Mouse (Mus musculus): ENCODE results near the gene Abcf1. TPM values are rescaled to one million over a fixed set of nuclear protein-coding genes. Genes with fewer than 3 reads are reported as not detected.

The Abcf1 gene
- polyA plus RNA-seq, 1 experiment = 120 TPM

DNA sequence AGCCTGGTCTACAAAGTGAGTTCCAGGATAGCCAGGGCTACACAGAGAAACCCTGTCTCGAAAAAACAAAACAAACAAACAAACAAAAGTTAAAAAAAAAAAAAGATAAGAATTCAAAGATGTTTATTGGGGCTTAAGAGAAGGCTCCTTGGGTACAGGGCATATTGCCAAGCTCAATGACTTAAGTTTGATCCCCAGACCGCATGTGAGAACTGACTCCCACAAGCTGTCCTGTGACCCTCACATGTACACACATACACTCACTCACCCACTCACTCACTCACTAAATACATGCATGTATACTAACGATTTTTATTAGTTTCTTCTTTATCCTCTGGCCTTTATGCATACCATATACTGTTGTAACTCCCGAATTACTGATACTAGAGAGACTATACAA, 30.8 kb upstream of the Abcf1 start:
- no peak overlapping the region for H3K4me3 ChIP-seq (replicated peaks; ENCODE audit: control insufficient read depth, low read depth, low read length)

DNA sequence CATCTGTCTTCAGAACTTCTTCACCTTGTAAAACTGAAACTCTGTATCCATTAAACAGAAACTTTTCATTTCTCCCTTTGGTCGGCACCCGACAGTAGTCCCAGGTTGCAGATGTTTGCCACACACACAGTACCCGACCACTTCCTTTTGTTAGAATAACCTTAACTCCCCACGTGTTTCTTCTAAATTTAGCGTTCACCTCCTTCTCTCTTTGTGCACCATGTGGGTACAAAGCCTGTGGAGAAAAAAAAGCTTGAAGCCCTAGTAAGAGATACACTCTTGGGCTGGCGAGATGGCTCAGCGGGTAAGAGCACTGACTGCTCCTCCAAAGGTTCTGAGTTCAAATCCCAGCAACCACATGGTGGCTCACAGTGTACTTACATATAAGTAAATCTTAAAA, 29.8 kb upstream of the Abcf1 start:
- TF ChIP-seq POLR2A (IDR thresholded peaks at IDR 0.05; ENCODE audit: borderline replicate concordance, control insufficient read depth, low read depth, low read length) = no peak
- no peak for TF ChIP-seq CTCF (IDR thresholded peaks at IDR 0.05; ENCODE audit: control insufficient read depth, insufficient read depth, low read length)
- 2% methylated on average over 7 of the region's 7 CpGs for WGBS
- H3K4me3 ChIP-seq (replicated peaks; ENCODE audit: control insufficient read depth, low read depth, low read length) = peak overlapping the region; percentile 42
- peaks cover 7% of the 10 kb centered on the region for H3K4me1 ChIP-seq (ENCODE audit: control insufficient read depth, insufficient read depth, low read length)
- no peak overlapping the region for H3K27ac ChIP-seq (ENCODE audit: control insufficient read depth, insufficient read depth, low read depth, low read length, poor library complexity)

More for the DNA sequence above, 30.8 kb upstream of the Abcf1 start:
- TF ChIP-seq CTCF (IDR thresholded peaks at IDR 0.05; ENCODE audit: control insufficient read depth, insufficient read depth, low read length) = no peak
- TF ChIP-seq POLR2A (IDR thresholded peaks at IDR 0.05; ENCODE audit: borderline replicate concordance, control insufficient read depth, low read depth, low read length) = no peak
- Histone ChIP-seq H3K27ac (ENCODE audit: control insufficient read depth, insufficient read depth, low read depth, low read length, poor library complexity) (peak overlapping the region; percentile 31), H3K4me1 (ENCODE audit: control insufficient read depth, insufficient read depth, low read length) (peaks cover 9% of the 10 kb centered on the region)
- 32% methylated on average over 4 of the region's 4 CpGs for WGBS

DNA sequence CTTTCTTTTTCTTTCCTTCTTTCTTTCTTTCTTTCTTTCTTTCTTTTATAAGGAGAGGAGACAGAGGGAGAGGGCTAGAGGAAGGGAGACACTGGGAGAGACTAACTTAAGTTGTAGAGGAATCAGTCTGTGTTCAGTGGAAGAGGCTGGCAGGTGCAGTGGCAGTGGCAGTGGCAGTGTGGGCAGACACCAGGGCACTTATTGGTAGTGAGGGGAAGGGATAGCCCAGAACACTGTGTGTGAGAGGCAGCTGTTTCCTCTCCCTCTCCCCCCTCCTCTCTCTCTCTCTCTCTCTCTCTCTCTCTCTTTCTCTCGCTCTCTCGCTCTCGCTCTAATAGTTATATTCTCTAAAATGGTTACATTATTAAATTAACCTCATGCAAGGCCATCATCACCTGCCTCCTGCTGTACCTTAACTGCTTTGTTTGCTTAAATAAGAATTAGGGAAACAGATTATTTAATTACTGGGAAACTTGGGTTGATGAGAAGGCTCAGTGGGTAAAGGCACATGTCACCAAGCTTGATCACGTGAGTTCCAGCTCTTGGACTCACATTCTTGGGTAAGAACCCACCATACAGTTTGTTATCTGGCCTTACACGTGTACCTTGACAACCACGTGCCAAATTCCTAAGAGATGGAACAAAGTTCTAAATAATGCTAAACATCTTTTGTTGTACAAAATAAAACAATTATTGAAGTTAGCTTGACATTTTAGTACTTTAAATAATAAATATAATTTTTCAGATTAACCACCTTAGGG, 29.2 kb upstream of the Abcf1 start:
- peaks cover 7% of the 10 kb centered on the region for H3K4me1 ChIP-seq (ENCODE audit: control insufficient read depth, insufficient read depth, low read length)
- 11% methylated on average over 6 of the region's 6 CpGs for WGBS
- H3K27ac ChIP-seq (ENCODE audit: control insufficient read depth, insufficient read depth, low read depth, low read length, poor library complexity) = peak overlapping the region; percentile 71
- H3K4me3 ChIP-seq (replicated peaks; ENCODE audit: control insufficient read depth, low read depth, low read length) = peak overlapping the region; percentile 79
- TF ChIP-seq CTCF (IDR thresholded peaks at IDR 0.05; ENCODE audit: control insufficient read depth, insufficient read depth, low read length) (no peak), POLR2A (IDR thresholded peaks at IDR 0.05; ENCODE audit: borderline replicate concordance, control insufficient read depth, low read depth, low read length) (no peak)

DNA sequence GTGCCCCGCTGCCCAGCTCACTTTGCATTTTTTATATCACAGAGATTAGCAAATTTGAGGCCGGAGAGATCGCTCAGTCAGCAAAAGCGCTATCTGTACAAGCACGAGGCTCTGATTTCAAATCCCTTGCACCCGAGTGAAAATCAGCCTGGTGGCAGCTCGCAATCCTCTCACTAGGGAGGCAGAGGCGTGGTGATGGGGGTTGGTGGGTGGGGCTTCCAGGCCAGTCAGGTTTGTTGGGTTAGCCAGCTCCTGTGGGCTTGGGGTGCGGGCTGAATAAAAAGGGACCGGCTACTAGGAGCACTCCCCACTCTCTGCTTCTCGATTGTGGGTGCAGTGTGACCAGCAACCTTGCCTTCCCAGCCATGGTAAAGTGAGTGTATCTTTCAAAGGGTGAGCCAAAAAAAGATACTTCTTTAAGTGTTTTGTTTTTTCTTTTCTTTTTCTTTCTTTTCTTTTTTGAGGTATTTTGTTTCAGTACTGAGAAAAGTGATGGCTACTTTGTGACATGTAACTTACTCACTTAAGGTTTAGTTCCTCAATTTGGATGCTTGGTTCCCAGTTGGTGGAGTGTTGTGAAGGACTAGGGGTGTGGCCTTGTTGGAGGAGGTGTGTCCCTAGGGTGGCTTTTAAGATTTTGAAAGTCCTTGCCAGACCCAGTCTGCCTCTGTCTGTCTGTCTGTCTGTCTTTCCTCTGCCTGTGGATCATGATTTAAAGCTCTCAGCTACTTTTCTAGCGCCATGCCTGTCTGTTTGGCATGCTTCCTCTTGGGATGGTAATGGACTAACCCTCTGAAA, 28.4 kb upstream of the Abcf1 start:
- peaks cover 6% of the 10 kb centered on the region for H3K4me1 ChIP-seq (ENCODE audit: control insufficient read depth, insufficient read depth, low read length)
- 15% methylated on average over 12 of the region's 12 CpGs for WGBS

DNA sequence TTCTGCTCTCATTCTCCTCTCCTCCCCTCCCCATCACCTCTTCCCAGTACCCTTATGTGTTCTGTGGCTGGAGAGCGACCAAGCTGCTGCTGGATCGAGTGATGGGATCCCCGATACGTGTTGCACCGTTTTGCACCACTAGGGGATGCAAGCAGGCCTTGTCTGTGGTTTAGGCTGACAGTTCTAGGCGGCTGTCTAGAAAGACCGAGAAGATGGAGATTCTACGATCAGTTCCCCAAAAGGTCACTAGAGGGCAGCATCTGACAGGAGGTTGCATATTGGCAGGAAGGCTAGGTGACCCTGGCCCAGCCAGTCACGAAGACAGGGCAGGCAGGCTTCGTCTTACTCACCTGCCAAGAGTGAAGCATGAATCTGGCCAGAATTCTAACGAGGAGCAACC, 27.4 kb upstream of the Abcf1 start:
- TF ChIP-seq POLR2A (IDR thresholded peaks at IDR 0.05; ENCODE audit: borderline replicate concordance, control insufficient read depth, low read depth, low read length) (no peak), CTCF (IDR thresholded peaks at IDR 0.05; ENCODE audit: control insufficient read depth, insufficient read depth, low read length) (peak; percentile 97)
- Histone ChIP-seq H3K4me3 (replicated peaks; ENCODE audit: control insufficient read depth, low read depth, low read length) (peak overlapping the region; percentile 6), H3K27ac (ENCODE audit: control insufficient read depth, insufficient read depth, low read depth, low read length, poor library complexity) (no peak overlapping the region), H3K4me1 (ENCODE audit: control insufficient read depth, insufficient read depth, low read length) (peaks cover 4% of the 10 kb centered on the region; the same call in 1 of the 2 replicates)
- WGBS = under 1% methylated on average over 11 of the region's 11 CpGs

More for the DNA sequence above, 28.4 kb upstream of the Abcf1 start:
- Histone ChIP-seq H3K4me3 (replicated peaks; ENCODE audit: control insufficient read depth, low read depth, low read length) (peak overlapping the region; percentile 79), H3K27ac (ENCODE audit: control insufficient read depth, insufficient read depth, low read depth, low read length, poor library complexity) (peak overlapping the region; percentile 89)
- no peak for TF ChIP-seq CTCF (IDR thresholded peaks at IDR 0.05; ENCODE audit: control insufficient read depth, insufficient read depth, low read length)
- TF ChIP-seq POLR2A (IDR thresholded peaks at IDR 0.05; ENCODE audit: borderline replicate concordance, control insufficient read depth, low read depth, low read length) = no peak

DNA sequence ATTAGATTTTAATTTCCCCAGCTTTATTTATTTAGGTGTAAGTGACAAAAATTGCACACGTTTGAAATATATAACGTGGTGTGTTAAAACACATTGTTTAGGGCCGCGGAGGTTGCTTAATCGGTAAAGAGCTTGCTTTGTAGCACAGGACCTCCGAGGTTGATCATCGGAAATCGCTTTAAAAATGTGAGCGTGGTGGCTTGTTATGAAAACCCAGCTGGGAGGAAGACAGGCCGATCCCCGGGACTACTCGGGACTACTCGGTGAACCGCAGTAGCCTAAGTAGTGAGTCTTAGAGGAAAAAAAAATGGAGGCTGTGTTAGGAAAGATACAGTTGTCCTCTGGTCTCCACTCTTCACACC, 25.3 kb upstream of the Abcf1 start:
- Histone ChIP-seq H3K4me3 (replicated peaks; ENCODE audit: control insufficient read depth, low read depth, low read length) (peak overlapping the region; percentile 82), H3K4me1 (ENCODE audit: control insufficient read depth, insufficient read depth, low read length) (peaks cover 3% of the 10 kb centered on the region; the same call in 1 of the 2 replicates), H3K27ac (ENCODE audit: control insufficient read depth, insufficient read depth, low read depth, low read length, poor library complexity) (peak overlapping the region; percentile 45; the same call in 1 of the 2 replicates)
- WGBS = 4% methylated on average over 14 of the region's 14 CpGs
- TF ChIP-seq CTCF (IDR thresholded peaks at IDR 0.05; ENCODE audit: control insufficient read depth, insufficient read depth, low read length) (no peak), POLR2A (IDR thresholded peaks at IDR 0.05; ENCODE audit: borderline replicate concordance, control insufficient read depth, low read depth, low read length) (no peak)

DNA sequence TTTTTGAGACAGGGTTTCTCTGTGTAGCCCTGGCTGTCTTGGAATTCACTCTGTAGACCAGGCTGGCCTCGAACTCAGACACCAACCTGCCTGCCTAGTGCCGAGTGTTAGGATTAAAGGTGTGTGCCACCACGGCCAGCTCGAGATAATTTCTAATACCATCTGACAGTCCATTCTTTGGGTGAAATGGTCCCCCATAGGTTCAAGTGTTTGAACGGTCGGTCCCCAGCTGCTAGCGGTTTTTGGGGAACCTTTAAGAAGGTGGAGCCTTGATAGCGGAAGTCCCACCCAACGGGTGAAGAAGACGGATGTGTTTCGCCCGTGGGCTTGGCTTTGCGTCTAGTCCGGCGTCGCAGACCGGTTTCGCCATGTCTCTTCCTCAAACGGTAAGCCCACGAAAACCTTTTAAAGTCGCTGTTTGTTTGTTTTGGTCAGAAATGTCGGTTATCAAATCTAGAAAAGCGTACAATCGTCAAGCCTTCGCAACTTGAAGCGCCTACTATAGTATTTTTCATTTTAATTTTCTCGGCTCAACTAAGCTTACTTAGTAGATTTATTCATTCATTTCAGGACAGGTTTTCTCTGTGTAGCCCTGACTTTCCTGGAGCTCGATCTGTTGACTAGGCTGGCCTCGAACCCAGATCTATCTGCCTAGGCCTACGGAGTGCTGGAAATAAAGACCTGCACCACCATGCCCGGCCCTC, 24.8 kb upstream of the Abcf1 start:
- Histone ChIP-seq H3K4me1 (ENCODE audit: control insufficient read depth, insufficient read depth, low read length) (peaks cover 3% of the 10 kb centered on the region; the same call in 1 of the 2 replicates), H3K4me3 (replicated peaks; ENCODE audit: control insufficient read depth, low read depth, low read length) (peak overlapping the region; percentile 82), H3K27ac (ENCODE audit: control insufficient read depth, insufficient read depth, low read depth, low read length, poor library complexity) (peak overlapping the region; percentile 45)
- TF ChIP-seq CTCF (IDR thresholded peaks at IDR 0.05; ENCODE audit: control insufficient read depth, insufficient read depth, low read length) (no peak), POLR2A (IDR thresholded peaks at IDR 0.05; ENCODE audit: borderline replicate concordance, control insufficient read depth, low read depth, low read length) (peak; percentile 86)
- WGBS = 2% methylated on average over 31 of the region's 31 CpGs

DNA sequence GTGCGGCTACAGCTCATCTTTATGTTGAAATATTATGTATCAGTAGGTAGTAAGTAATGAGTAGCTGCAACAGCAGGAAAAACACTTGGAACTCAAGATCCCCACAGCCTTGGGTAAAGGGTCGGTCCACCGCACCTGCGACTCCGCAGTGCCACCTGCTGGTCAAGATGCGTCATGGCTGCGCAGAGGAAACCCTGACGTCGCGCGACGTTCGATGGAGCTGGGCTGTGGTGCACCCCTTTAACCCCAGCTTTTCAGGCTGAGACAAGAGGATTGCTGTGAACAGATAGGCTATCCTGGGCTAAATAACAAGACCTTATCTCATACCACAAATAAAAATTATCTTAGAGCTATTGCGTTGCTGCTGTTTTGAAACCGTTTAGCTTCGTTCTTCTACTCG, 24.1 kb upstream of the Abcf1 start:
- peak; percentile 99 for TF ChIP-seq CTCF (IDR thresholded peaks at IDR 0.05; ENCODE audit: control insufficient read depth, insufficient read depth, low read length)
- TF ChIP-seq POLR2A (IDR thresholded peaks at IDR 0.05; ENCODE audit: borderline replicate concordance, control insufficient read depth, low read depth, low read length) = no peak
- Histone ChIP-seq H3K4me3 (replicated peaks; ENCODE audit: control insufficient read depth, low read depth, low read length) (peak overlapping the region; percentile 54), H3K27ac (ENCODE audit: control insufficient read depth, insufficient read depth, low read depth, low read length, poor library complexity) (no peak overlapping the region), H3K4me1 (ENCODE audit: control insufficient read depth, insufficient read depth, low read length) (peaks cover 3% of the 10 kb centered on the region; the same call in 1 of the 2 replicates)
- under 1% methylated on average over 17 of the region's 17 CpGs for WGBS

Measured in bone marrow, adult 2 months (tissue).